Mouse (Mus musculus): ENCODE data around the gene Cutal. TPM values are rescaled to one million over a fixed set of nuclear protein-coding genes. Genes with fewer than 3 reads are reported as not detected.

Gene Cutal
- total RNA-seq, 2 experiments from 2014 or later, result 0.23 to 0.93 TPM

GRCm38 (mm10) chr2:34938269-34939208 lies 64.3 kb downstream of the Cutal start:
- H3K27ac ChIP-seq, result no peak overlapping the region
- intact Hi-C loops (cut with DNase I), result no loop called here

GRCm38 (mm10) chr2:34940246-34940645 lies 66.0 kb downstream of the Cutal start:
- intact Hi-C loops (cut with DNase I), result no loop called here
- DNase-seq (ENCODE audit: extremely low spot score in 1 of 2, low spot score in 2 of 2), result no peak
- no peak for TF ChIP-seq CTCF (IDR thresholded peaks at IDR 0.05)

More at GRCm38 (mm10) chr2:34938269-34939208, 64.3 kb downstream of the Cutal start:
- H3K4me3 ChIP-seq, result no peak overlapping the region
- no peak for TF ChIP-seq CTCF (IDR thresholded peaks at IDR 0.05)
- DNase-seq (ENCODE audit: extremely low spot score in 1 of 2, low spot score in 2 of 2), result no peak

GRCm38 (mm10) chr2:34941061-34941675 lies 67.0 kb downstream of the Cutal start:
- Histone ChIP-seq H3K27ac (no peak overlapping the region), H3K4me3 (no peak overlapping the region)
- intact Hi-C loops (cut with DNase I), result no loop called here
- no peak for TF ChIP-seq CTCF (IDR thresholded peaks at IDR 0.05)
- no peak for DNase-seq (ENCODE audit: extremely low spot score in 1 of 2, low spot score in 2 of 2)

More at GRCm38 (mm10) chr2:34940246-34940645, 66.0 kb downstream of the Cutal start:
- Histone ChIP-seq H3K4me3 (no peak overlapping the region), H3K27ac (no peak overlapping the region)

Other genes with a start within 250 kb of the Cutal start
- 100 to 1,000 TPM in 1 of 2 experiments, 10 to 100 TPM in 1; 99.1 to 101 TPM for gene Gapvd1, start 119.2 kb upstream of the Cutal start, total RNA-seq (2021)
- gene Hspa5, start 102.4 kb upstream of the Cutal start, total RNA-seq (2021), result 100 to 1,000 TPM; 325 to 334 TPM
- 10 to 100 TPM; 32.0 to 34.4 TPM for gene Rabepk, start 74.5 kb upstream of the Cutal start, total RNA-seq (2021)
- gene Fbxw2, start 48.1 kb upstream of the Cutal start, total RNA-seq (2021), result 100 to 1,000 TPM in 1 of 2 experiments, 10 to 100 TPM in 1; 86.8 to 100 TPM
- under 1 TPM in 1 of 2 experiments, not detected in 1; 0.27 TPM for gene Gm34653, start 41.4 kb upstream of the Cutal start, total RNA-seq (2021)
- gene Psmd5, start 572 bp downstream of the Cutal start, total RNA-seq (2021), result 10 to 100 TPM; 31.9 to 35.7 TPM
- gene Phf19, start 39.6 kb downstream of the Cutal start, total RNA-seq (2021), result 1 to 10 TPM in 1 of 2 experiments, under 1 TPM in 1; 0.84 to 1.3 TPM
- gene Traf1, start 87.4 kb downstream of the Cutal start, total RNA-seq (2021), result 1 to 10 TPM; 1.3 to 1.6 TPM
- under 1 TPM; 0.37 to 0.45 TPM for gene Hc, start 187.0 kb downstream of the Cutal start, total RNA-seq (2021)
- gene AI182371, start 227.1 kb downstream of the Cutal start, total RNA-seq (2021), result under 1 TPM in 1 of 2 experiments, not detected in 1; 0.21 TPM
- gene Cntrl, start 235.1 kb downstream of the Cutal start, total RNA-seq (2021), result 1 to 10 TPM; 9.0 to 9.6 TPM

Measured in left cerebral cortex, adult 2 months (tissue).